Mouse (Mus musculus) embryonic facial prominence, embryonic 15.5 days (tissue): ENCODE data around the gene Krr1. TPM values are rescaled to one million over a fixed set of nuclear protein-coding genes. Genes with fewer than 3 reads are reported as not detected.
A peak's percentile ranks its signal among the peaks of the same experiment; 100 is the strongest.

Experiments
- ATAC-seq: fragments of 200-750 bp; cut with Nextera tagmentation; 2 replicates; pipeline ENCODE4 v1.8.0; 2017; ENCODE audit warnings: low read depth, moderate TSS enrichment; ENCODE audit not compliant: insufficient number of reproducible peaks, low FRiP score, low TSS enrichment
- H3K27ac ChIP-seq: fragments of 300-500 bp; sonication (generic); replicated peaks from 2 replicates; pipeline ENCODE4 v1.5.1; 2015; ENCODE audit warnings: mild to moderate bottlenecking, inconsistent platforms
- H3K27me3 ChIP-seq: fragments of 300-500 bp; sonication (generic); 2 replicates; pipeline ENCODE4 v1.6.1; 2015; ENCODE audit warnings: inconsistent platforms
- H3K36me3 ChIP-seq: fragments of 300-500 bp; sonication (generic); 2 replicates; pipeline ENCODE4 v1.6.1; 2015; ENCODE audit warnings: mild to moderate bottlenecking, inconsistent platforms
- H3K4me1 ChIP-seq: fragments of 300-500 bp; sonication (generic); 2 replicates; pipeline ENCODE4 v1.6.1; 2015; ENCODE audit warnings: inconsistent platforms
- H3K4me2 ChIP-seq: fragments of 300-500 bp; sonication (generic); replicated peaks from 2 replicates; pipeline ENCODE4 v1.6.1; 2015; ENCODE audit warnings: mild to moderate bottlenecking, inconsistent platforms
- H3K4me3 ChIP-seq: fragments of 300-500 bp; sonication (generic); replicated peaks from 2 replicates; pipeline ENCODE4 v1.5.1; 2015; ENCODE audit warnings: mild to moderate bottlenecking, inconsistent platforms
- H3K9ac ChIP-seq: fragments of 300-500 bp; sonication (generic); 2 replicates; pipeline ENCODE4 v1.6.1; 2015; ENCODE audit warnings: inconsistent platforms
- H3K9me3 ChIP-seq: fragments of 300-500 bp; sonication (generic); replicated peaks from 2 replicates; pipeline ENCODE4 v1.6.1; 2016; ENCODE audit warnings: inconsistent platforms
- WGBS: fragments of 180-500 bp; shearing (Covaris S2); methylation state at CpG from one replicate; pipeline ENCODE4 v1.1.7; 2015; 5-methylcytosine and 5-hydroxymethylcytosine counted together
- polyA plus RNA-seq: library from polyadenylated mRNA; unstranded; fragments of >200 nt; fragmentation: Nextera tagmentation; extraction: Ambion mirVana; gene quantifications from 2 replicates; pipeline ENCODE4 v1.2.1, GENCODE M21; 2015

Gene Krr1
- polyA plus RNA-seq, 1 experiment from 2014 or later, result 36.3 TPM

DNA sequence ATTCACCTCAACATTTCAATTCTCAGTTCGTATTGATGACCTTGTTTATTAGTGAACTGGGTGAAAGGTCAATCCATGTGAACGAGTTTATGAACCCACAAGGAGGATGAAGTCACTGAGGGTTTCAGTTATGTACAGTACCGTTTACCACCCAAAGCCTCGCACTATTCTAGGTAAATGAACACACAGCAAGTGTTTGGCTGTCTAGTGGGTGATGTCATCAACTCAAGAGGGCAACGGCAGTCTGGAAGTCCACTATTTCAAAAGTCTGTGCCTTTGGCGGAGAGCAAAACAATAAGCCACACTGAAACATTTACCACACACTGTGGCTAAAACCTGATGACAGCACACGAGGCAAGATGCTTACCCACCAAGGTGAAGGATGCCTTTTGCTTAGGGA, 29.4 kb upstream of the Krr1 start:
- H3K4me3 ChIP-seq, result no peak overlapping the region
- no peaks in the 10 kb centered on the region for H3K9me3 ChIP-seq
- 78% methylated on average over 7 of the region's 7 CpGs for WGBS
- no peak overlapping the region for H3K4me2 ChIP-seq
- H3K4me1 ChIP-seq, result no peaks in the 10 kb centered on the region
- no peak overlapping the region for H3K27ac ChIP-seq
- H3K9ac ChIP-seq, result no peak overlapping the region
- no peak for ATAC-seq
- no peaks in the 10 kb centered on the region for H3K36me3 ChIP-seq
- no peaks in the 10 kb centered on the region for H3K27me3 ChIP-seq

DNA sequence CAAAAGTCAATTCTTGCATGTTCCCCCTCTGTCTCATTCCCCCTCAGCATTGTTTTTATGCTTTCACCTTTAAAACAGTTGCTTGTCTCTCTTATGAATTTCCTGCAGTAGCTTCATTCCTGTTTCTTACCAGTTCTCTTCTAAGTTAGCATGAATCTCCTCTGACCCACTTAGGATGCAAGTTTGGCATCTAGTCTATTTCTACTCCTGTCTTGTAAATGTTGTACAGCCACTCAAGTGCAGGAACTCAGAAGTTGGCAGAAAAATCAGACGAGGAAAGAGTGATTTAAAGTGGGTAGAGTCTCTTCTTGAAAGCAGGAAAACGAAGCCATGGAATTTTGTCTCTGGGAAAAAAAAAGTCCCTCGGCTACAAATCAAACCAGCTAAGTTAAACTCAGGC, 26.9 kb upstream of the Krr1 start:
- Histone ChIP-seq H3K4me3 (no peak overlapping the region), H3K9me3 (no peaks in the 10 kb centered on the region), H3K4me2 (no peak overlapping the region), H3K36me3 (no peaks in the 10 kb centered on the region), H3K27me3 (no peaks in the 10 kb centered on the region), H3K9ac (no peak overlapping the region), H3K27ac (no peak overlapping the region), H3K4me1 (no peaks in the 10 kb centered on the region)
- ATAC-seq, result no peak
- WGBS, result 63% methylated on average over 3 of the region's 3 CpGs

DNA sequence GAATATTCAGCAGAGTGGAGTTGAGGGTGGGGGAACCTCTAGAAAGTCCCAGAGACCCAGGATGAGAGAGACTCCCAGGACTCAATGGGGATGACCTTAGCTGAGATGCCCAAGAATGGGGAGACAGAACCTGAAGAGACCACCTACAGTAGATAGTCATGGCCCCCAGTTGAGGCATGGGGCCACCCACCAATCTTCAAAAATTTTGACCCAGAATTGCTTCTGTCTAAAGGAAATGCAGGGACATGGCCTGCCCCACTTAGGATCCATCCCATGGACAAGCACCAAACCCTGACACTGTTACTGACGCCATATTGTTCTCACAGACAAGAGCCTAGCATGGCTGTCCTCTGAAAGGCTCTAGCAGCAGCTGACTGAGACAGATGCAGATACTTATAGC, 24.4 kb upstream of the Krr1 start:
- Histone ChIP-seq H3K36me3 (no peaks in the 10 kb centered on the region), H3K9ac (no peak overlapping the region), H3K4me1 (no peaks in the 10 kb centered on the region), H3K27me3 (no peaks in the 10 kb centered on the region), H3K9me3 (no peaks in the 10 kb centered on the region), H3K4me2 (no peak overlapping the region), H3K27ac (no peak overlapping the region), H3K4me3 (no peak overlapping the region)
- WGBS, result 86% methylated on average over 1 of the region's 1 CpGs
- ATAC-seq, result no peak

DNA sequence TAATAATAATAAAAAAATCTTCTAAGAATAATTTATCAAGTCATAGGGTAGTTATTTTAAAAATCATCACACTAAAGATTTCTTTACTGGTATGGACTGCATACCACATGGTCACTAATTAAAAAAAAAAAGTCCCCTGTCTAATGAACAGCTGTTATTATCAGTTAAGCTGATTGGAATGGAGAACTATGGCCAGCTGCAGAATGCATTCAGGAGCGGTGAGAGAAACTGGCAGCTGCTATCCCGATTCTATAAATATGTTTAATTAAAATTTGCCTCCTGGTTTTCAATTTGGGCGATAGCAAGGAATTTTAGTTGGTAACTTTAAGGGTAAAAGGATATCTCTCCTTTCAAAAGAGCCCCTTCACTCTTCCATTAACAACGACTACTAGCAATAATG, 23.5 kb upstream of the Krr1 start:
- ATAC-seq, result no peak

DNA sequence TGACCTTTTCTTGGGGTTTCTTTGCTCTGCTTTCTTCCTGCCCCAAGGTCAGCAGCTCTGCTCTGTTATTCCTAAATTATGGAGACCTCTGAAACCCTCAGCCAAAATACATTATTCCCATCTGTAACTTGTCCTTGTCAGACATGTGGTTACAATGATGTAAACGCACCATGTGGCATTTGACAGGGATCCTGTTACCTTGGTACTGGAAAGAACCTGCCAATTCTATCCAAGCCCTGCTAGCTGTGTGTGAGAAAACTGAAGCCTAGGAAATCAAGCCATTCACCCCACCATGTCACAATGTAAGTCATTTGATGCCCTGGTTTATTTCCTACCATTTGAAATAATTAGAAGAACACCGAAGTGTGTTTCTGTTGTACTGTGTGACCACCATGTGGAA, 16.6 kb upstream of the Krr1 start:
- H3K27me3 ChIP-seq, result no peaks in the 10 kb centered on the region
- no peak overlapping the region for H3K4me2 ChIP-seq
- WGBS, result 46% methylated on average over 2 of the region's 2 CpGs
- H3K27ac ChIP-seq, result no peak overlapping the region
- H3K4me3 ChIP-seq, result no peak overlapping the region
- ATAC-seq, result no peak
- H3K4me1 ChIP-seq, result no peaks in the 10 kb centered on the region
- H3K9ac ChIP-seq, result no peak overlapping the region
- no peaks in the 10 kb centered on the region for H3K9me3 ChIP-seq
- no peaks in the 10 kb centered on the region for H3K36me3 ChIP-seq

More for the DNA sequence above, 23.5 kb upstream of the Krr1 start:
- Histone ChIP-seq H3K36me3 (no peaks in the 10 kb centered on the region), H3K4me2 (no peak overlapping the region), H3K27ac (no peak overlapping the region), H3K9ac (no peak overlapping the region), H3K4me3 (no peak overlapping the region), H3K9me3 (no peaks in the 10 kb centered on the region), H3K27me3 (no peaks in the 10 kb centered on the region), H3K4me1 (no peaks in the 10 kb centered on the region)
- 46% methylated on average over 4 of the region's 4 CpGs for WGBS

DNA sequence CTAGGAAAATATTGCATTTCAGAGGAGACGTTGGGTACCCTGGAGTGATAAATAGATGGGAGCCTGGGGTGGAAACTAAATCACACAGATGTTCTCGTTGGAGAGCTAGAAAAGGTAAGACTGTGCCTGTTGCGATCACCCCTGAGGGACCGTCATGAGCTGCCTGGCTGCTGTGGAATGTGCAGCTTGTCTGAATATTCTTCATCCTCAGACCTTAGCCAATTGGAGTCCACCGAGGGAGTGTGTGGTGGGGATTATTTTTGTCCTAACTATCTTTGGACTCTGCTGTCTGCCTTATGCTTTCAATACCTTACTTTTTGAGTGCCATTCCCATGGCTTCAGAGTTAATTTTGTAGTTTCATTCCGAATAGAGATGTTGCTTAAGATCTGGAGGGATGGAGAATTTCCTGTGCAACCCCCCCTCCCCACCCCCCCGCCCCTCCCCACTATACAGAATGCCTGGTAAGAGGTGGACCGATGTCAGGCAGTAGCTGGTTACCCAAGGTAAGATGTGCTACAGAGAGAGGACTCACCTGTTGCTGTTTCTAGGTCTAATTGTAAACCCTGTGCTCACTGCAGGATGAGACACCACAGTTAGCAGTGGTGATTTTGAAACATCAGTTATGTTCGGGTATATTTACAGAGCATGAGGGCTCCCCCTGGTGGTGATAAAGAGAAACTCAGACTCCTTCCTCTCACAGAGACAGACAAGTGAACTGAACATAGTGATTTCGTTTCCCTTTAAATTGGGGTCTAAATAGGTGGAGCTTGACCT, 15.0 kb upstream of the Krr1 start:
- WGBS, result 46% methylated on average over 10 of the region's 10 CpGs
- ATAC-seq, result peak; percentile 63

DNA sequence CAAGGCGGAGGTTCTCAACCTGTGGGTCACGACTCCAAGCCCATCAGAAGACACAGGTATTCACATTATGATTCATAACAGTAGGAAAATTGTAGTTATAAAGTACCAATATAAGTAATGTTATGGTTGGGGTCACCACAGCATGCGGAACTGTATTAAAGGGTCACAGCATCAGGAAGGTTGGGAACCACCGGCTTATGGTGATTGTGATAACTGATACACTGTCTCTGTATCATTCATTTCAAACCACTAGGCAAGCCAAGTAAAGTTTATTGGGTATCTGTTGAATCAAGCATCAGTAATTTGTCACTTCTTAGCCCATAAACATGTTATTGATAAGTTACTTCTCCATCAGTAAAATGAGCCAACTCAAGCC, 14.4 kb upstream of the Krr1 start:
- H3K27ac ChIP-seq, result no peak overlapping the region
- H3K4me3 ChIP-seq, result no peak overlapping the region
- 38% methylated on average over 4 of the region's 4 CpGs for WGBS
- ATAC-seq, result no peak; the same call in 1 of the 2 replicates
- no peak overlapping the region for H3K9ac ChIP-seq
- H3K27me3 ChIP-seq, result no peaks in the 10 kb centered on the region
- no peaks in the 10 kb centered on the region for H3K36me3 ChIP-seq
- no peaks in the 10 kb centered on the region for H3K4me1 ChIP-seq
- H3K4me2 ChIP-seq, result no peak overlapping the region
- H3K9me3 ChIP-seq, result no peaks in the 10 kb centered on the region

More for the DNA sequence above, 15.0 kb upstream of the Krr1 start:
- Histone ChIP-seq H3K9me3 (no peaks in the 10 kb centered on the region), H3K4me2 (no peak overlapping the region), H3K9ac (no peak overlapping the region), H3K27ac (no peak overlapping the region), H3K4me3 (no peak overlapping the region), H3K36me3 (no peaks in the 10 kb centered on the region), H3K27me3 (no peaks in the 10 kb centered on the region), H3K4me1 (no peaks in the 10 kb centered on the region)

DNA sequence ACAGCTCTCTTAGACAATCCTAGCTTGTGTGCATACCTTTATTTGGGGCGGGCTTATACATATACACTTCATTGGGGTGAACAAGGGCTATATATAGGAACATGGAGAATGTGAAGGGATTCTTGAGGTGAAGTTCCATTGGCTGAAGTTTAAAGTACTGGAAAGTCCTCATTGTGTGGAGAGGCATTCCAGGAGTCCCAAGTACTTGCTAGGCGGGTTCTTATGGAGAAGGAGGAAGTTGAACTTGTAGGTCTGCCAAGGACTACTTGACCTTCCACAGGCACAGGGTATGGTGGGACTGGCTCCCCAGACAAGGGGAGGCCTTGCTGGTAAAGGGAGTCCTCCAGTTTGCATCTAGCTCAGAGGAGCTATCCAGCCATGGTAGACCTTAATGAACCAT, 13.1 kb upstream of the Krr1 start:
- H3K27ac ChIP-seq, result no peak overlapping the region
- no peak overlapping the region for H3K9ac ChIP-seq
- H3K4me1 ChIP-seq, result no peaks in the 10 kb centered on the region
- no peak for ATAC-seq
- H3K4me3 ChIP-seq, result no peak overlapping the region
- no peaks in the 10 kb centered on the region for H3K9me3 ChIP-seq
- H3K4me2 ChIP-seq, result no peak overlapping the region
- H3K27me3 ChIP-seq, result no peaks in the 10 kb centered on the region
- H3K36me3 ChIP-seq, result no peaks in the 10 kb centered on the region
- 83% methylated on average over 2 of the region's 2 CpGs for WGBS

DNA sequence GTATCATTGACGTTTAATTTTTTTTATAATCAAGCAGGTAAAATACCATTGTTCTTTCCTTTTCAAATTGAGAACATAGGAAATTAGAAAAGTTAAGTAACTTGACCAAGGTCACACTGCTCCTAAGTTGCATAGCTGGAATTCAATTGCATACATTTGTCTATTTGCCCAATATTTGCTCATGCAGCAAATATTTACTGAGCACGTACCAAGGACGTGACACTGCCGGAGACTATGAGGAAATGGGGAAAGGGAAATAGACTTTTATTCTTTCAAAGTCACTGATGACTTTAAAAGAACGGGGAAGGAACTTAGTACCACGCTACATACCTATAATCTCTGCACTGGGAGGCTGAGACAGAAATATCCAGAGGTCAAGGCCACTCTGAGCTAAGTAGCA, 12.0 kb upstream of the Krr1 start:
- H3K27ac ChIP-seq, result no peak overlapping the region
- no peaks in the 10 kb centered on the region for H3K27me3 ChIP-seq
- no peak overlapping the region for H3K4me3 ChIP-seq
- no peak for ATAC-seq
- H3K4me2 ChIP-seq, result no peak overlapping the region
- no peaks in the 10 kb centered on the region for H3K4me1 ChIP-seq
- no peaks in the 10 kb centered on the region for H3K36me3 ChIP-seq
- H3K9ac ChIP-seq, result no peak overlapping the region
- 81% methylated on average over 6 of the region's 6 CpGs for WGBS
- H3K9me3 ChIP-seq, result no peaks in the 10 kb centered on the region

DNA sequence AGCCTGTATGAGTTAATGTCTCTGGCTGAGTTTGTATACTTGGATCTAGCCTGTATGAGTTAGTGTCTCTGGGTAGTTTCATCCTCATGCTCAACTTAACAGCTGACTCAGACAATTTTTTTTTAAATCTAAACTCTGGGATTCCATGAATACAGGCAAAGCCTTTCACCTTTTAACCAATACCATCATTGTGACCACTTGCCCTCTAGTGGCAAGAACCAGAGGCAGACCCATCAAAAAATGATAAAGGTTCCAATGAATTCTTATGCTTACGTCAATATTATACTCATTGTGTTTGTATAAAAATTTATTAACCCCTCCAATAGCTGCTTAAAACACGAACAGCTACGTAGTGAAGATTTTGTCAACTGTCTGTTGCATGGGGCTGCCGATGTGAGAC, 6.1 kb upstream of the Krr1 start:
- Histone ChIP-seq H3K4me1 (no peaks in the 10 kb centered on the region), H3K4me2 (no peak overlapping the region), H3K27ac (no peak overlapping the region), H3K27me3 (no peaks in the 10 kb centered on the region; the same call in 1 of the 2 replicates), H3K9ac (no peak overlapping the region), H3K4me3 (no peak overlapping the region), H3K9me3 (no peaks in the 10 kb centered on the region), H3K36me3 (no peaks in the 10 kb centered on the region)
- ATAC-seq, result no peak
- WGBS, result 58% methylated on average over 4 of the region's 4 CpGs

DNA sequence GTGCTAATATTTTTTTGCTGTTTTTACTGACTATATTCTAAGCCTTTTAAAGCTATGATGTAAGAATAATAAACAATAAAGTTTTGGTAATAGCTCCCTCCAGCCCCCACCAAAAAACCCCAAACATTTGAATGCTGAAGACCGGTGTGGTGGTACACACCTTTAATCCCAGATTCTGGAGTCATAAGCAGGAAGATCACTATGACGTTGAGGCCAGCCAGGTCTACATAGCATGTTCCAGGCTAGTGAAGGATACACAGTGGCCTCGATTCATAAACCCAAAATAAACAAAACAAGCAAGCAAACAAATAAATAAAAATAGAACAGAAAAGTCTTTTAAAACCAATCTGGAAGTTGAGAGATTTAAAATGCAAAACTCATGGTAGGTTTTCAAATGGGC, 535 bp upstream of the Krr1 start:
- Histone ChIP-seq H3K27ac (no peak overlapping the region), H3K9me3 (no peaks in the 10 kb centered on the region), H3K27me3 (no peaks in the 10 kb centered on the region; the same call in 1 of the 2 replicates), H3K4me1 (peaks cover 8% of the 10 kb centered on the region), H3K4me2 (peak overlapping the region; percentile 34), H3K36me3 (peaks cover 3% of the 10 kb centered on the region; the same call in 1 of the 2 replicates), H3K9ac (no peak overlapping the region), H3K4me3 (peak overlapping the region; percentile 96; the same call in 1 of the 2 replicates)
- 80% methylated on average over 3 of the region's 3 CpGs for WGBS
- no peak for ATAC-seq

DNA sequence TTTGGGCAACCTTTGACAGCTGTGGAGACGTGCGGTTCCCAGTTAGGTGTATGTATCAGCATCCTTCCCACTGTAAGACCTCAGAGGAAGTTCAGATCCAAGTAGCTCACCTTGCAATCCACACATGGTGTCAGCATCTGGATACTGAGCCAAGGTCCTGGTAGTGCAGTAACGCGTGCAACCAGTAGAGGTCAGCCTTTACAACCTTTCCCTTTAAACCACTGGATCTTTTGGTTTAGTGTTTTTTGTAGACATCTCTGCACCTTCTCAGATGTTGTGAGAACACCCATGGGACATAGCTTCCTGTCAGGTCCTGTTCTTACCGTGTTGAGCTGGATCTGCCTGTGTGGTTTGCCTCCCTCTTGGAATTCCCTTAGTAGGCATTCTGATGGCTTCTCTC, 5.1 kb downstream of the Krr1 start:
- Histone ChIP-seq H3K27ac (no peak overlapping the region), H3K9ac (no peak overlapping the region), H3K4me1 (peaks cover 8% of the 10 kb centered on the region), H3K4me2 (no peak overlapping the region), H3K27me3 (no peaks in the 10 kb centered on the region), H3K9me3 (no peaks in the 10 kb centered on the region), H3K4me3 (no peak overlapping the region), H3K36me3 (peaks cover 49% of the 10 kb centered on the region)
- WGBS, result 34% methylated on average over 5 of the region's 5 CpGs
- no peak for ATAC-seq
